ENCODE assay signal across 19 mouse cellular contexts in genomic region chr17:86780708-86781318, GRCm38 (mm10). TPM values are rescaled to one million over a fixed set of nuclear protein-coding genes. Genes with fewer than 3 reads are reported as not detected.
DNase-seq lines count a peak whose midpoint lies in the region; ATAC-seq and TF ChIP-seq lines count a peak whose summit lies in the region.
"Had no signal": no experiment of that assay in that cellular context is flagged by ENCODE, and none has a peak within 500 bp of the region (broad histone marks: within the 10 kb centered on the region; RNA-seq: fewer than 3 reads in every experiment).

No protein-coding gene starts in this region.

- 49% methylated on average over 6 of the region's 6 CpGs for WGBS in heart, embryonic 13.5 days
- 78% methylated on average over 6 of the region's 6 CpGs for WGBS in heart, embryonic 10.5 days
- 15% methylated on average over 6 of the region's 6 CpGs for WGBS in liver, adult 2 months
- WGBS in liver, embryonic 12.5 days (ENCODE audit: insufficient replicate concordance), result 64% methylated on average over 6 of the region's 6 CpGs

- peak; percentile 63 for DNase-seq in adrenal gland, adult 2 months
- DNase-seq in adrenal gland, postnatal 4 days (ENCODE audit: low spot score in 2 of 2), result no peak
- no peak for DNase-seq in heart, embryonic 10.5 days (ENCODE audit: low spot score)
- peak; percentile 73 for DNase-seq in liver, adult 2 months (ENCODE audit: extremely low read depth, low read depth, low spot score)
- DNase-seq in right cerebral cortex, adult 2 months (ENCODE audit: low spot score in 2 of 2), result no peak
- DNase-seq: cerebellum, adult 18-20 months; forebrain, postnatal 0 days; lung, postnatal 14 days; right cerebral cortex, postnatal 4 days; thymus, postnatal 36 days had no signal

- no peak overlapping the region for H3K9ac ChIP-seq in heart, embryonic 13.5 days
- no peak overlapping the region for H3K9ac ChIP-seq in liver, adult 2 months (ENCODE audit: low read depth, low read length)
- no peak overlapping the region for H3K9ac ChIP-seq in liver, embryonic 12.5 days
- H3K9ac ChIP-seq: embryonic facial prominence, embryonic 12.5 days; forebrain, postnatal 0 days; hindbrain, embryonic 14.5 days; liver, embryonic 15.5 days had no signal

- H3K4me2 ChIP-seq in heart, embryonic 13.5 days, result no peak overlapping the region
- H3K4me2 ChIP-seq in liver, embryonic 12.5 days, result no peak overlapping the region
- H3K4me2 ChIP-seq: embryonic facial prominence, embryonic 12.5 days; hindbrain, embryonic 14.5 days; liver, embryonic 15.5 days had no signal

- H3K36me3 ChIP-seq in heart, embryonic 13.5 days, result no peaks in the 10 kb centered on the region
- no peaks in the 10 kb centered on the region for H3K36me3 ChIP-seq in heart, embryonic 10.5 days
- H3K36me3 ChIP-seq in liver, adult 2 months (ENCODE audit: control insufficient read depth, insufficient read depth, low read length), result no peaks in the 10 kb centered on the region; the same call in 1 of the 2 replicates
- H3K36me3 ChIP-seq in liver, embryonic 12.5 days, result no peaks in the 10 kb centered on the region
- H3K36me3 ChIP-seq: embryonic facial prominence, embryonic 12.5 days; liver, embryonic 15.5 days had no signal

- H3K27me3 ChIP-seq in heart, embryonic 13.5 days (replicated peaks), result peaks cover 7% of the 10 kb centered on the region
- H3K27me3 ChIP-seq in heart, embryonic 10.5 days (ENCODE audit: insufficient read depth, poor library complexity, severe bottlenecking), result 0 out of 2 replicates have a peak, but pooled peaks cover 11% of the 10 kb centered on the region
- no peaks in the 10 kb centered on the region for H3K27me3 ChIP-seq in liver, adult 2 months (ENCODE audit: control insufficient read depth, insufficient read depth, low read length)
- peaks cover 13% of the 10 kb centered on the region for H3K27me3 ChIP-seq in liver, embryonic 12.5 days (replicated peaks)
- H3K27me3 ChIP-seq: embryonic facial prominence, embryonic 12.5 days; liver, embryonic 15.5 days had no signal

- peaks cover 58% of the 10 kb centered on the region for H3K4me1 ChIP-seq in heart, embryonic 13.5 days
- peaks cover 62% of the 10 kb centered on the region for H3K4me1 ChIP-seq in heart, embryonic 10.5 days
- H3K4me1 ChIP-seq in liver, adult 2 months (ENCODE audit: control insufficient read depth, insufficient read depth, low read length), result peaks cover 42% of the 10 kb centered on the region
- peaks cover 3% of the 10 kb centered on the region; the same call in 1 of the 2 replicates for H3K4me1 ChIP-seq in liver, embryonic 12.5 days
- peaks cover 68% of the 10 kb centered on the region for H3K4me1 ChIP-seq in brown adipose tissue, adult 24 weeks (ENCODE audit: control insufficient read depth, insufficient read depth, insufficient read length, low read length)

- H3K79me2 ChIP-seq in liver, adult 2 months (ENCODE audit: control insufficient read depth, insufficient read depth, low read length), result peaks cover 68% of the 10 kb centered on the region

- 0 out of 2 replicates have a peak overlapping the region, but pooled peaks have one; percentile 24 for H3K27ac ChIP-seq in heart, embryonic 13.5 days (replicated peaks)
- H3K27ac ChIP-seq in heart, embryonic 10.5 days, result no peak overlapping the region
- peak overlapping the region; percentile 19 for H3K27ac ChIP-seq in liver, adult 2 months (replicated peaks; ENCODE audit: insufficient read depth, low read depth, low read length)
- no peak overlapping the region for H3K27ac ChIP-seq in liver, embryonic 12.5 days
- peak overlapping the region; percentile 80 for H3K27ac ChIP-seq in brown adipose tissue, adult 24 weeks (replicated peaks; ENCODE audit: low read depth, low read length)
- H3K27ac ChIP-seq: embryonic facial prominence, embryonic 12.5 days; hindbrain, embryonic 14.5 days; liver, embryonic 15.5 days had no signal

- no peaks in the 10 kb centered on the region for H3K9me3 ChIP-seq in heart, embryonic 13.5 days
- no peaks in the 10 kb centered on the region for H3K9me3 ChIP-seq in heart, embryonic 10.5 days
- no peaks in the 10 kb centered on the region for H3K9me3 ChIP-seq in liver, embryonic 12.5 days (replicated peaks)
- H3K9me3 ChIP-seq: embryonic facial prominence, embryonic 12.5 days; liver, embryonic 15.5 days had no signal

- H3K4me3 ChIP-seq in heart, embryonic 13.5 days, result no peak overlapping the region
- H3K4me3 ChIP-seq in heart, embryonic 10.5 days, result no peak overlapping the region
- no peak overlapping the region for H3K4me3 ChIP-seq in liver, adult 2 months (ENCODE audit: insufficient read depth, low read depth, low read length)
- H3K4me3 ChIP-seq in liver, embryonic 12.5 days, result no peak overlapping the region
- H3K4me3 ChIP-seq in brown adipose tissue, adult 24 weeks (ENCODE audit: insufficient read depth, low read depth, low read length), result no peak overlapping the region
- H3K4me3 ChIP-seq: embryonic facial prominence, embryonic 12.5 days; liver, embryonic 15.5 days had no signal

- ATAC-seq in heart, embryonic 13.5 days (ENCODE audit: extremely low read depth, insufficient number of reproducible peaks, low FRiP score, low TSS enrichment), result no peak
- ATAC-seq in liver, embryonic 12.5 days, result no peak
- ATAC-seq: forebrain, postnatal 0 days; intestine, postnatal 0 days had no signal

- TF ChIP-seq POLR2A in liver, adult 2 months (IDR thresholded peaks at IDR 0.05; ENCODE audit: extremely low read depth, insufficient read depth, low read length), result no peak

- TF ChIP-seq CTCF in liver, adult 2 months (IDR thresholded peaks at IDR 0.05; ENCODE audit: low read depth, low read length), result no peak

RNA-seq across cellular contexts. Expression of gene Epas1, which starts 27.3 kb away (rescaled TPM):
- 100 to 1,000 TPM; 178 to 179 TPM for total RNA-seq in adrenal gland, adult 2 months (2021)
- 97.2 and 155 TPM in 2 replicates for polyA plus RNA-seq in adrenal gland, adult 2 months (2012; rRNA removed)
- 100 to 1,000 TPM; 129 to 150 TPM for total RNA-seq in adrenal gland, postnatal 4 days (2021)
- 5.1 and 5.6 TPM in 2 replicates for polyA plus RNA-seq in heart, embryonic 13.5 days (2015; fragmentation: Nextera tagmentation; extraction: Ambion mirVana)
- 5.8 and 6.0 TPM in 2 replicates for polyA plus RNA-seq in heart, embryonic 10.5 days (2016; fragmentation: Nextera tagmentation; extraction: Ambion mirVana)
- total RNA-seq in liver, adult 2 months (2014; rRNA removed), result 41.3 and 59.0 TPM in 2 replicates
- 34.8 and 39.4 TPM in 2 replicates for polyA plus RNA-seq in liver, adult 2 months (2012; rRNA removed)
- 1.3 and 1.9 TPM in 2 replicates for polyA plus RNA-seq in liver, embryonic 12.5 days (2016; fragmentation: Nextera tagmentation; extraction: Ambion mirVana)
- polyA plus RNA-seq in brown adipose tissue, adult 24 weeks (2012; ENCODE audit: insufficient read depth, insufficient read length, missing spikeins), result 196 and 238 TPM in 2 replicates
- total RNA-seq: megakaryocyte-erythroid progenitor cell, adult 5-6 weeks; MEL had no signal

Comparison
In these comparisons a context has a peak if more than half of its experiments do, and no peak if none do; other contexts are left out.
1. DNase-seq: peak in adrenal gland, adult 2 months (single experiment) and liver, adult 2 months (single experiment); none in adrenal gland, postnatal 4 days (0 of 2), heart, embryonic 10.5 days (single experiment) and right cerebral cortex, adult 2 months (0 of 2).
2. H3K27ac ChIP-seq: peak in heart, embryonic 13.5 days (single experiment), liver, adult 2 months (single experiment) and brown adipose tissue, adult 24 weeks (single experiment); none in heart, embryonic 10.5 days (single experiment) and liver, embryonic 12.5 days (single experiment).